Mouse (Mus musculus): ENCODE results near the gene Aoc3.
A peak's percentile ranks its signal among the peaks of the same experiment; 100 is the strongest.
"Not testable (repeated sequence)": the region's sequence is repeated elsewhere in the genome, so short reads cannot be mapped to it uniquely, and the experiment has no call there.

Aoc3 gene

GRCm38 (mm10) chr11:101370141-101370540, 39.7 kb downstream of the Aoc3 start:
- no peak for DNase-seq (ENCODE audit: low spot score)

GRCm38 (mm10) chr11:101374421-101374938, 44.1 kb downstream of the Aoc3 start:
- no peak for DNase-seq (ENCODE audit: low spot score)

- DNase-seq (ENCODE audit: low spot score): not testable (repeated sequence)
These were observed 47.8 kb downstream of the Aoc3 start for GRCm38 (mm10) chr11:101378196-101378595.

- peak; percentile 20 for DNase-seq (ENCODE audit: low spot score)
These were observed 48.5 kb downstream of the Aoc3 start for GRCm38 (mm10) chr11:101378926-101379325.

- DNase-seq (ENCODE audit: low spot score): no peak
These were observed 51.4 kb downstream of the Aoc3 start for GRCm38 (mm10) chr11:101381817-101382216.
